Mouse (Mus musculus) erythroblast, embryonic 14.5 days (primary cell): ENCODE results near the gene Iba57.

ENCODE experiments used
- GATA1 ChIP-seq: IDR thresholded peaks from 2 replicates; pipeline ENCODE4 v1.6.1; 2012; ENCODE audit warnings: low read length, inconsistent platforms, mixed read lengths
- TAL1 ChIP-seq: IDR thresholded peaks from 3 replicates; pipeline ENCODE4 v1.6.1; 2012; ENCODE audit warnings: low read length, inconsistent platforms, mixed read lengths

- TF ChIP-seq GATA1 (no peak), TAL1 (no peak)
Measured at GRCm38 (mm10) chr11:59185490-59185889, 22.0 kb upstream of the Iba57 start.
